Mouse (Mus musculus) cerebellum, postnatal 36 days (tissue): ENCODE results near the gene Cd8b1.
"Not testable (repeated sequence)": the region's sequence is repeated elsewhere in the genome, so short reads cannot be mapped to it uniquely, and the experiment has no call there.

Experiments used
- DNase-seq, 2 experiments: peaks; one replicate each; pipeline ENCODE4 v3.0.0; 2021 to 2022; ENCODE audit warnings: mixed read lengths in 2 of 2

The Cd8b1 gene

DNA sequence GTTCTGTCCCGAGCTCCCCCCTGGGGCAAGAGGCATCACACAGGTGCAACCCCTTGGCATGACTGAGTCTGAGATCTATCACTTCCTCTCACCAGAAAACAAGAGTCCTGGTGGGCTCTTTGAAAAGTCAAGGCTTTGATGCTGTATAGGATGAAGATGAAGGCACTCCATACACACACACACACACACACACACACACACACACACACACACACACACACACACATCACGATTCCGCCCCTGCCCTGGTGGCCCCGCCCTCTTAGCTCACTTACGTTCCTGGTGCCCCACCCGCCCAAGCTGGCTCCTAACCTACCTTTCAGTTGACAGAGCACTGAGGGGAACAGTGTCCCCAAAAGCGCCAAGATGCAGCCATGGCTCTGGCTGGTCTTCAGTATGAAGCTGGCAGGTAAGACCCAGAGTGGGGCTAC, at the start of gene Cd8b1:
Cd8b1 (plus strand) TSS at position 298 of the 431 bp plus-strand sequence.
- no peak for DNase-seq

DNA sequence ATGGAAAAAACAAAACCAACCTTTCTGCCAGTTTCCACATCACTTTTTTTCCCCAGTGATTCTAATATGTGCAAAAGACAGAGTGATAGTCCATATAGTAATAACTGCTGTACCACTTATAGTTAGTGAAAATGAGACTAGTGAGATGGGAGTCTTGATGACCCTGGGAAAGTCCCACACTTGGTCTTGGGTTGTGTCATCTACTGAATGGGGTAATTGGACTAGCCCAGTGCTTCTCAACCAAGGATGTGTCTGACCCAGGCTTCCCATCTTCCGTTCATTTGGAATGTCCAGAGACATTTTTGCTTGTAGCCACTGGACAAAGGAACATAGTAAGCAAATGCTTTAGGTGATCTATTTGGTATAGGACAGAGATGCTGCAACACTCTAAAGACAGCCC, 48.9 kb upstream of the Cd8b1 start:
- no peak for DNase-seq

DNA sequence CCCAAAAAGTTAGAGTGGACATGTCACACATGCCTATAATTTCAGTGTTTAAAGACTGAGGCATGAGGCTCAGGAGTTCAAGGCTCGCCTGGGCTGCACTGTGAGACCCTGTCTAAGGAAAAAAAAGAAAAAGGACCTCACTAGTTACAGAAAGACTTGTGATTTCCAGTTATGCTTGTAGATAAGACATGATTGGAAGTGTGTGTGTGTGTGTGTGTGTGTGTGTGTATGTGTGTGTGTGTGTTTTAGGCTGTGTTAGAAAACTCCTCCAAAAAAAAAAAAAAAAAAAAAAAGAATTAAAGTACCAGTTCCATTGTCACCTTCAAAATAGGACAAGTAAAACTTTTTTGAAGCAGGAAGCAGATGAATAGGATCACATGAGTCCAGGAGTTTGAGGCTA, 48.0 kb upstream of the Cd8b1 start:
- no peak for DNase-seq

DNA sequence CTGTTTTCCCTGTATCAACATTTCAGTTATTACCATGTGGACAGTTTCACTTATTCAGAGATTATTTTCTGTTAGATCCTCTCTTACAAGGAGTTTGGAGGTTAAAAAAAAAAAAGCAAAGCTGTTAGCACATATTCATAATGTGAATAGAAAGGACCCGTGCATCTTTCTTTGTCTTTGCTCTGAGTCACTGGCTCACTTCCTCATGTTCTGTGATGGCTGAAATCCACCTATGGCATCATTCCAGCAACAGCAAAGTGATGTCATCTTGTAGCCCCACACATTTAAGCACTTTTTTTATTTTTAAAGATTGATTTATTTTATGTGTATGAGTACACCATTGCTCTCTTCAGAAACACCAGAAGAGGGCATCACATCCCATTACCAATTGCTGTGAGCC, 43.2 kb upstream of the Cd8b1 start:
- no peak for DNase-seq

DNA sequence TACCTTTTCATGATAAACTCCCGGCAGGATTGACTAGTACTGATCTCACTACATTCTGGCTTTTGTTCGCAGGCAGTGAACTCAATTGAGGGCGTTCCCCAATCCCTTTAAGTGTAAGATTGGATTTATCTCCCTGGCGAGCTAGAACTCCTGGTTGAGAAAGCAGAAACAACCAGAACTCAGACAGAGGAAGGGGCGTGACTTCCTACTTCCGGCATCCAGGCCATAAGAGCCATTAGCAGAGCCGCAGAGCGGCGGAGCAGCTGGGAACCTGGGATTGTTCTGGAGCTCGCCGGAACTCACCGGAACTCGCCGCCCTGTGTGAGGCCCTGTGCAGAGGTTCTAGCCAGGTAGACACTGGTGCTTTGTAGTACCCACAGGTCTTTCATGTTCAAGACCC, 29.1 kb upstream of the Cd8b1 start:
- no peak for DNase-seq

DNA sequence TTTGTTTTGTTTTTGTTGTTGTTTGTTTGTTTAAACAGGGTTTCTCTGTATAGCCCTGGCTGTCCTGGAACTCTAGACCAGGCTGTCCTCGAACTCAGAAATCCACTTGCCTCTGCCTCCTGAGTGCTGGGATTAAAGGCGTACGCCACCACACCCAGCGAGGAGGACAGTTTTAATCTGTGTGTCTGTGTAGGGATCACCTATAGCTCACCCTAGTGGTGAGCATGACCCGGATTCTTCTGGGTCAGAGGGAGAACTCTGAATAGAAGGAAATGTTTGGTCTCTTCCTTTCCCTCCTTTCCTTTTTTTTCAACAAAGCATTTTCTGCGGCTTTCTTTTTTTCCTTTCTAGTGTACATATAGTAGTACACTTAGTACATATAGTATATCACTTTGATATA, 27.3 kb upstream of the Cd8b1 start:
- DNase-seq = no peak

DNA sequence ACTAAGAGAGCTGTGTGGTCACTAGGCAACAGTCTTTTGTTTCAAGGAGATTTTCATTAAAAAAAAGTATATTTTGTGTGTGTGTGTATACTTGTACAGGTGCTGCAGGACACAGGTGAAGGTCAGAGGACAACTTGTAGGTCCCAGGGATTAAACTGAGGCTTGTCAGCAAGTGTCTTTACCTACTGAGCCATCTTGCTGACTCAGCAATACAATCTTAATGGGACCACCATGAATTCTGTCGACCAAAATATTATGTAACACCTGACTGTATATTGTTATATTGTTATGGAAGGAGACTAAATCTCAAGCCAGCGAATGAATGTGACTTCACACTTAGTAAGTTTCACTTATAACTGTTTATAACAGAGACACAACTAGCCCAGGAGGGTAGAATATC, 24.5 kb upstream of the Cd8b1 start:
- DNase-seq = no peak

DNA sequence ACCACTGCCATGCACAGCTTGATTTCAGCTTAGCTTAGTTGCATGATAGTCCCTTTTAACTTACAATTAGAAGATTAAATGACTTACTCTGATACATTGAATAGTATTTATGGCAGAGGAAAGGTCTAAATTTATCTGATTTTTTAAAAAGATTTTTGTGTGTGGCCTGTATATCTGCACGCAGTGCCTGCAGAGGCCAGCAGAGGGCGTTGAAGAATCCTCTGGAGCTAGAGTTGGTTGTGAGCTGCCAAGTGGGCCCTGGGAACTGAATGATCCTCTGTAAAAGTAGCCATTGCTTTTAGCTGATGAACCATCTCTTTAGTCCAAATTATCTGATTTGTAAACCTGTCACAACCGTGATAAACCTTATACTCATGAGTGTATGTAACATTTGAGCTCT, 23.8 kb upstream of the Cd8b1 start:
- peak; percentile 23 for DNase-seq

DNA sequence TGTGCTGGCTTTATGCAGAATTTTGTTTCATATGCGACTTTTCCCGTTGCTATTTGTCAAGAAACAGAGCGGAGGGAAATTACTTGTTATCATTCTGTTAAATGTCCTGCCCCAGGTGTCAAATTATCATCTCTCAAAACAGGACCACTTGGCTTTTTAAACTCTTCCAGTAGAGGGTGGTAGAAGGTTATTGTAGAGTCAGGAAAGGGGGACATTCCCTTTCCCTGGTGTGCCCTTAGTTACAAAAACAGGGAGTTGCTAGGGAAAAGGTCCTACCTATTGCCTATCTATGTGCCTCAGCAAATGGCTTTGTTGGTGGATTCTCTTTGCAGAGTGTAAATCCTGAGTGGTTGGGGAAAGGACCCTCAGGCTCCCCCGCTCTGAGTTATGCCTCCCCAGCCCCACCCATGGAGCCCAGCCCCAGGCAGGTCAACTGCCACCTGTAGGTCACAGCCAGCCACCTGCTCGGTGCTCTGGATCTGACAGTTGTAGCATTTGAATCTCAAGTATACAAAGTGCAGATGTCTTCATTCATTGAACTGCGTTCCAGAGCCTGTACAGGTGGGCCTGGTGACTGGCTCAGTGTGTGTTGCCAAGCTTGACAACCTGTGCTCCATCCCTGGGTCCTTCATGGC, 20.4 kb upstream of the Cd8b1 start:
- no peak for DNase-seq

DNA sequence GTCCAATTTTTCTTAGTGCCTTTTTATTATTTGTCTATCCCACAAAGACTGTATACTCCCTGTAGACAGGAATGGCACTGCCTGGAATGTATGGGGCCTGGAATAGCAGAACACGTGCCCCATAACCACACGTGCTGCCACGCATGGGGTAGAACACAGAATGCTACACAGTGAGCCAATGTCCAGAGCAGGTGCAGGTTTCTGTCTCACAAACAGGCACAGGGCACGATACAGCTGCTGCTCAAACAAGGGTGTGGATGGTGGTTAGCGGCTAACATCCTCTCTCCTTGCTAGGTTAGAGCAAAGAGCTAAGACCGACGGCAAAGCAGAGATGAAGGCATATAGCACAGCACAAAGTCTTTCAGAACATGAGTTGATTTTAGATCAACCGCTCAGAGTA, 15.1 kb upstream of the Cd8b1 start:
- DNase-seq = no peak

DNA sequence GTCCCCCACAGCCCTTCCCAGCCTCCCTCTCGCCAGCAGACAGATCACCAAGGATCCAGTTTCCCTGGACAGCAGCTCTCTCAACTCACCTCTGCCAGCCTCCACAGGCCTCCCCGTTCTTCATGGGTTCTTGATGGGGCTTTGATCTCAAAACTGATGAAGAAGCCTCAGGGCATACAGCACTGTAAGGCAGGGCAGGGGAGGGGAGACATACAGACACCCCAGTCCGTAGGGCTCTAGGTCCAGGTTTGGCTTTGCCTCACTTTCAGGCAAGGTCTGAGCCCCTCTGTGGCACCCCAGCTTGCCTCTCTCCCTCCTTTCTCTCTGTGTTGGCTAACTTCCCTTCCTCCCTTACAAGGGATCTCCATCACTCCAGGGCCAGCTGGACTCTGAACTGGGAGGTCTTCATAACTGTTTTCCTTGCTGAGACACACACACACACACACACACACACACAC, 733 bp upstream of the Cd8b1 start, which contains the start of gene Smyd1:
Smyd1 (minus strand) TSS at position 408 of the 458 bp plus-strand sequence.
- DNase-seq = no peak

DNA sequence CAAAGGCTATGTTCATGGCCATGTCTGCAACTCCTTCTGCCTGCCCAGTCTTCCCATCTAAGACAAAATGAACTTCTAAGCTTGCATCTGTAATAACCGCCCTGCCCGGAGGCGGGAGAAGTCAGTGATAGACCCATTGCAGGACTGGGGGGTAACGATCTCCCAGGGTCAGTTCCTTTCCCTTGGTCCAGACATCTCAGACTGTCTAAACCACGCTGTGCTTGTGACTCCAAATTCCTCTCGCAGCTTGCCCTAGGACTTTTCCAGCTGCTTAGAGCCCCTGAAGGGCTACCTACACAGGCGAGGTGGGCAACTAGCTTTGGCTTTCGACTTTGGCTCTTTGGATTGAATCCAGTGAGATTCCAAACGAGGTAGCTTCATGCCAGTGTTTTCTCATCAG, 2.2 kb downstream of the Cd8b1 start:
- DNase-seq = no peak

DNA sequence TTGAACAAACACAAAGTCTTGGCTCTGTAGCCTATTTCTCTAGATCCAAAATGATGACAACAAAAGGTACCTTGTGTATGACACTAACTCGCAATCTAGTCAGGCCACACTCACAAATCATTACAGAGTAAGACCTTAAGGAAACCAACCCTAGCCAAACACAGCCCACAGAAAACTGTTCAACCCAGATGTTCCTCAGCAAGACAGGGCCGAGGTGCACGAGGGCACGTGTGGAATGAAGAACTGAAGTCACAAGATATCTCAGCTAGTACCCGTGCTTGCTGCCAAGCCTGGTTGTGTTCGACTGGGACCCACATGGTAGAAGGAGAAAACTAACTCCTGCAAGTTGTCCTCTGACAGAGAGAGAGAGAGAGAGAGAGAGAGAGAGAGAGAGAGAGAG, 7.3 kb downstream of the Cd8b1 start:
- DNase-seq = no peak

DNA sequence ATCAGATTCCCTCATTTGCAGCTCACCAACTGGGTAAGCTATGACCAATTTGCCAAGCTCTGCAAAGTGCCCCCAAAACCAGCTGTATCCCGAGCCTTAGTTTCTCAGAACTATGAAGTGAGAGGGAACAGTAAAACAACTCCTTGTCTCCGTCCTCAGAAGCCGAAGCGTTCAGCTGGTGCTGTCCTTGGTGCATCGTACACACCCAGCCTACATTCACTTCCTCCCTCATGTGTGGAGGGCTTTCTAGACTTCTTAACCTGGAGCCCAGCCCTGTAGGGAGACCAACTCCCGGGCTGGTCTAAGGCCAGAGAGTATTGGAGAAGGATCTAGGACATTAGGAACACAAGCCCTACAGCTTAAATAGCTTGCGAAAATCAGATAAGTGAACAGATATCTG, 7.9 kb downstream of the Cd8b1 start:
- DNase-seq = no peak

DNA sequence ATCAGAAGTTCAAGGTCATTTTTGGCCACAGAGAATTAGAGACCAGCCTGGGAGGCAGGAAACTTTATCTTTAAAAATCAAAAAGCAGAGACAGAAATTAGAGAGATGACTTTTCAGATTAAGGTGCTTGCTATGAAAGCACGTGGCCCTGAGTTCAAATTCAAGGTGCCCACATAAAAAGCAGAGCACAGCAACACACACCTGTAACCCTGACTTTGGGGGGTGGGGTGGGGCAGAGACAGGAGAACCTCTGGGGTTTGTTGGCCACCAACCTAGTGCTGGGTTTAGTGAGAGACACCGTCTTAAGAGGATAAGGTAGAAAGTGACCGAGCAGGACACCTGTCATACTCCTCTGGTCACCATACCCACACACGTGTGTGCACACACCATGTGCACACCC, 8.9 kb downstream of the Cd8b1 start:
- not testable (repeated sequence) for DNase-seq

DNA sequence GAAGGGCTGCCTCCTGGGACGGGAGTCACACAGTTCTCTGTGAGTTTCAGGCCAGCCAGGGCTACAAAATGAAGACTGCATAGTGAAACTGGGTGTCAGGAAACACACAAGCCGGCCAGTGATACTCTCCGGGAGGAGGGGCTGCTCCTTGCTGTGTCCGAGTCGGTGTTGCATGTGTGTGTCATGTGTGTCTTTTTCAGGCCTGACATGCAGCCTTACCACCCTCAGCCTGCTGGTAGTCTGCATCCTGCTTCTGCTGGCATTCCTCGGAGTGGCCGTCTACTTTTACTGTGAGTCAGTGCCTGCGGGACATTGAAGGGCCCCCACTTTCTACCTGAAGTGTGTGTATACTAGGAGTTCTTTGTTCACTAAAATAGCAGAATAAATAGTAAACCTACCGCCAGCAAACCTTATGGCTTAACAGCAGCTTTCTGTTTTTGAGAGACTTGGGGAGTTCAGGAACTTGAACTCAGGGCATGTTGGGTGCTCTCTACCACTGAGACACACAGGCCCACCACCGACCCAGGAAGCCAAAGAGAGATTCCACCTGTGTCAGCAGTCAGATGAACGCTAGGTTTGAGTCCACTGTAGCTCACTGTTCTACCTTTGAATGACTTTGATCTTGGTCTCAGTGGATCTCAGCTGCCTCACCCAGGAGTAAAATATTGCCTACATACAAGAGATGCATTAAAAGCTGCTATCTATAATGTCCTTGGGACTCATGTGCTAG, 9.8 kb downstream of the Cd8b1 start:
- no peak for DNase-seq

DNA sequence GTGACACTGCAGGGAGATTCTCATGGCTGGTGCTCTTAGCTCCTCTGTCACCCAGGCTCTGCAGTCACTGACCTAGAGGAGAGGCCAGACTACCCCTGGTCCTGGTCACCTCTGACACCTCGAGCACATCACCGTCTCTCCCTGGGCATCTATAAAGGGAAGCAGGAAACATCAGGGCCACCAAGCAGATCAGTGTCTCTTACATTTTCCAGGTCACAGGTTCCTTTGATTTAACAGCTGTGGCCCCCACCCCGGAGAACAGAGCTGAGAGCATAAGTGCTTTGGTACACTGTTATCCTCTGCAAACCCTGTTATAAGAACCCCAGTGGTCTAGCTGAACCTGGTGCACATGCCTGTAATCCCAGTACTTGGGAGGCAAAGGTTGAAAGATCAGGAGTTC, 10.4 kb downstream of the Cd8b1 start:
- DNase-seq = no peak

DNA sequence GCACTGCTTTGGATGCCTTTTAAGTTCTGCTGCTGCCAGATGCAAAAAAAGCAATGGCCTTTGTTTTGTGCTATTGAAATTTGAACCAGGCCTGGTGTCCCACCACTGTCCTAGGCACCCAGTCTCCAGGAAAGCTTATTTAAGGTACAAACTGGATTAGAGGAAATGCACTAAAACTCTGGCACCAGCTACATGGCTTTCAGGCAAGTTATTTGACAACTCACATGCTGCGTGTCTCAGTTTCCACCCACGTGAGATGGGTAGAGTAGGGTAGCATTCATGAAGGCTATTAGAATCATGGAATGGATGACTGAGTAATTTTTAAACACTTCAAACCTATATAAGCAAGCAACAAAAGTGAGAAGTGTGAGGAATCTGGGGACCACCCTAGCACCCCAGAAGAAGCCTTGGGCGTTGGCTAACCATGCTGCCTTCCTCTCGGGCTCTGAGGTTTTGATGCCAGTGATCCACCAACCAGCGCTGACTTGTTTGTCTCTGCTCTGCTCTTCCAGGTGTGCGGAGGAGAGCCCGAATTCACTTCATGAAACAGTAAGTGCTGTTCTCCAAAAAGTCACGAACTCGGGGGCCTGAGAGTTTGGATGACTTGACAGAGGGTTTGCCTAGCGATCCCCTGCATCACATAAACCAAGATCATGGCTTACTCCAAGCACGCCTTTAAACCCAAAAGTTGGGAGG, 11.1 kb downstream of the Cd8b1 start:
- DNase-seq = no peak

DNA sequence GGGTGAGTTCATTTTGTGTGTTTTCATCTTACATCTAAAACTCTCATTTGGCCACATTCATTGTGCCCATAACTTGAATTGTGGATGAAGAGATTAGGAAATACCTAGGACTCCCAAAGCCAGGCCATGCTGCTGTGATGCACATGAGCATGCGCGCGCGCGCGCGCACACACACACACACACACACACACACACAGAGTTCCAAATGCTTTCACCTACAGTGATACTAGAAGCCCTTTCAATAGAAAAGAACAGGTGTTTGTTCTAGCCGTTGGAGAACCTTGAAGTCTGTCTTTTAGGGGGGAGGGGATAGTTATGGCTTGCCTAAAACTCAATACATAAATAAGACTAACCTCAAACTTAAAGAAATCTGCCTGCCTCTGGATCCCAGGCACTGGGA, 15.1 kb downstream of the Cd8b1 start:
- DNase-seq = no peak

DNA sequence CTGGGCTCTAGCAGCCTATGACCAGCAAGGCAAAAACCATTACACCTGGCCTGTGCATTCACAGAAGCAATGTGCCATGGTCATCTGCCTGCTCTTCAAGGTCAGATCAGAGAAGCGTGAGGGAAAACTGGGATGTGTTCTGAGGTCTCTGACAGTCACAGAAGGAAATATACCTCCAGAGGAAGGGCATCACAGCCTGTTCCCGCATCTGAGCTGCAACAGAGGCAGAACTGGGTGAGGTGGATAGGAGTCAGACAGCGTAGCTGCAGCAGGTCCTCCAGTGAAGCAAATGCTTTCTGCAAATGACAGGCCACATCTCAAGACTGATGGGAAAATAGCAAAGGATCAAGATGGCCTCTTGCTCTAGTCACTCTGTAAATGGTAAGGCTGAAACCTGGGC, 16.4 kb downstream of the Cd8b1 start:
- DNase-seq = no peak

DNA sequence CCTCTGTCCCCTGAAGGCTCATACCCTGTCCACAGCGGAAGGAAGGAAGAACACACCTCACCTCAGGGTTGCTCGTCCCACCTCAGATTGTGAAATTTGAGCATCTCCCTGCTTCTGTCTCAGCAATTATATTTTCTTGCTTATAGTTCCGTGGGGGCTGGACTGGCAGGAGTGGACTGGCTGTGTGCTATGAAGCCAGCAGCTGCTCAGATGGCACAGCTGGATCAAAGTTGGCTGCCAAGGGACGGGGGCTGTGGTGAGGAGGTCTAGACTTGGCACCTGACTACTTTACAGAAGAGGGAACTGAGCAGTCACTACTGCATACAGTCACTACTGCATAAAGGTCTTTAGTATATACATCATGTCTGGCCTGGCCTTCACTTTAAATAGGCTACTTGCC, 16.8 kb downstream of the Cd8b1 start:
- DNase-seq = no peak

DNA sequence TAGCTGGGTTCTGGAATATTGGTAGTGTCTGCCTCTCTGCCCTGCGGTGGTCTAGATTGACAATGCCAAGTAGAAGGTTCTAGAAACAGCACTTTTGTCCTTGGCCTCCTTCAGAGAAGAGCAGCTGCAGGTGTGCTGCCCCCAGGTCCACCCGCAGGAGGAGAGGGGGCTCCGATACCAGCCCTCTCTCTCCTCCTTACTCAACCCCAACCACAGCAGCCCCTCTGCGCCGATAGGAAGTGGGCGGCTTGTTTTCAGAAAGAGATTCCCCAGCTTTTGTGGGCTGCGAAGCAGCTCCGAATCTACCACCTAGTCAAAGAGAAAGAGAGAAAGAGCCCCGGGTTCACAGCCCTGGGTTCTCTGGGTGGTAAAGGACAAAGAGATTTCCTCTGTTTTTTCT, 18.6 kb downstream of the Cd8b1 start:
- DNase-seq = no peak

DNA sequence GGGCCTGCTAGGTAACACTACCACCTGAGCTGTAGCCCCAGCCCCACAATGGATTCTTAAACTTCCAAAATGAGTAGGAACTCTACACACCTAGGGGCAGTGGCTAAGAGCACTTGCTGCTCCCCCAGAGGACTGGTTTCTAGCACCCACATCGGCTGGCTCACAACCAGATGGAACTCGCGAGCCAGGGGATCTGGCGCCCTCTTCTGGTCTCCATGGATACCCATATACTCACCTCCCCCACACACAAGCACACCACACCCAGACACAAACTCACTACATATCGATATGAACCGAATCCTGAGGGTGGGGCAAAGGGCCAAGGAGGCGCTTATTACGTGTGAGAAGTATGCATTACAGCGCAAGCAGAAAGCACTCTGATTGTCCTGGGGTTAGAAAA, 25.4 kb downstream of the Cd8b1 start:
- no peak for DNase-seq

DNA sequence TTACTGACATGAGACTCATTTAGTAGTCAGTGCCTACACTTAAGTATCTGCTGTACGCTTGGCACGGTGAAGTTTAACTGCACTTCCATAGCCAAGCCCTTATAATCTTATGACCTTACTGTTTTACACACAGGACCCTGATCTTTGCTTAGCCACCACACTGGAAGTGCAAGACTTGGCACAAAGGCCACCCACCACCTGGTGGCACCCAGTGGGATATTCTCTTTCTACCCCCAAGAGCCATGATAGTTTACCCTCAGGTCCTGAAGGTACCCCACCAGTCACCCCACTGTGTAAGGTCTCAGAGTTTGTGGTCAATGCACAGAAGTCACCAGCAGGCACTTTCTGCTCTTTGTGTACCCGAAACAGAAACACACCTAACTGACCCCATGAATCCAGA, 28.6 kb downstream of the Cd8b1 start:
- no peak for DNase-seq
